Mouse (Mus musculus) thymus, postnatal 10 days (tissue): ENCODE data around the gene Elovl2.
A peak's percentile ranks its signal among the peaks of the same experiment; 100 is the strongest.
"Not testable (repeated sequence)": the region's sequence is repeated elsewhere in the genome, so short reads cannot be mapped to it uniquely, and the experiment has no call there.

Experiments
- DNase-seq, 2 experiments: peaks; one replicate each; pipeline ENCODE4 v3.0.0; 2021; ENCODE audit warnings: low spot score in 2 of 2

The Elovl2 gene

GRCm38 (mm10) chr13:41220304-41220834 is at the start of gene Elovl2:
TSS of gene Elovl2 (minus strand) at chr13:41220405.
- DNase-seq: peak; percentile 54 to 62

DNA sequence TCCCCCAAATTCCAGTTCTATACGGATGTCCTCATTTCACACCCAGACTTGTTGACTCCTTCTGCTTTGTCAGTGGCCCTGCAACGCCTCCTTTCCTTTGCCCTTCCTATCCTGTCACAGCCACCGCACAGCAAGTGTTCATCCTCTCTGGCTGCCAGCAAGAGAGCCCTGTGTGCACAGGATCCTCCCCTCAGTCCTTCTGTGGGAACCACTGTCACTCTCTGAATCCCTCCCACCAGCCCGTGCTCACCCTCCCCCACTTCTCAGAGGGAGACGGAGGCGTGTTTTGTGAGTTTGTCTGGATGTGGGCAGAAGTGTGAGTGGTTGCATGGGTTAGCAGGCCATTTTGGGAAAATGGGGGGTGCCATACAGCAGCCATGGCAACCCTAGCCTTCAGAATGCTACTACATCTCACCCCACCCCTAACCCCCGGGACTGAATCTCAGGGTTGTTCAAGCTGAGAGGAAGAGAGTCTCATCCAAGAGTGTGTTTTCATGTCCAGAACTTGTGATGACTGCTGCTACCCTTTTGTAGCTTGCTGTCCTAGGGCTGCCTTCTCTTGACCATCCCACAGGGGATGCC is 47.7 kb upstream of the Elovl2 start:
- DNase-seq: no peak

DNA sequence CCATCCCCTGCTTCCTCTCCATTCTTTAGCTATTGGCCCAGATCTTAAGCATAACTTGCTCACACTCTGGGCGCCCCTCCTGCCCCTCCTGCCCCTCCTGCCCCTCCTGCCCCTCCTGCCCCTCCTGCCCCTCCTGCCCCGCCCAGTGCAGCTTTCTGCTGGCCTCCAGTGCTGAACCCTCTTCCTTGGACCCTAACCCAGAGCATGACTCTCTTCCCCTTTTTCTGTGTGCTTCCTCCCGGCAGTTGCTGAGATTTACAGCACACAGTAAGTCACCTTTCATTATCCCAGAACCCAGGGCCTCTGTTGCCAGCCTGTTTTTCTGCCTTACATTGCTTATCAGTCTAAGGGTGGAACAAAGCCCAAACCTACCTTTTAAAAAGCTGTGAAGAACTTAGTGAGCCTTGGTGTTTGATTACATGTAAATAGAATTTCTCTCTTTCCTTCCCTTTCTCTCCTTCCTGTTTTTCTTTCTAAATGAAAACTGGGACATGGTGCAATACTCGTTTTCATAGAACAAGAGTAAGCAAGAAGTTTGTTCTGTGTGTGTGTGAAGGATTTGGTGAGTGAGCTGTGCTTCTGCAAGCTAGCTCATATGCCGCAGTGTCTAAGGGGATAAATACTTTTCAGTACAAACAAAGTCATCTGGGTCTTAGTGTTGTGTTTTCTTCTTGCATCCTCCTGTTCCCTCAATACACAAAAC is 43.2 kb upstream of the Elovl2 start:
- no peak for DNase-seq

DNA sequence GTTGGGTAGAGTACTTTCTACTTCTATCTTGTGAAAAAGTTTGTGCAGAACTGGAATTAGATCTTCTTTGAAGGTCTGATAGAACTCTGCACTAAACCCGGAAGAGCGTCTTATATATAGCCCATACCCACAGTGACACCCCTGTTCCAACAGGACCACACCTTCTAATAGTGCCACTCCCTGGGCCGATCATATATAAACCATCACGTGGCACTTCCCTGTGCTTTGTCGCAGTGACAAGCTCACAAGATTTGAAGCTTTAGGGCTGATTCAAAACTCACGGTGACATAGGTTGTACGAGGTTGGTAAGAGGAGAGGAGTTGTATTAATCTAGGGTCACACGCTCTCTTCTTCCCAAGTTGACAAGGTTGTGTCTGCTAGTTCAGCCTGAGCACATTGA is 41.4 kb upstream of the Elovl2 start:
- not testable (repeated sequence) for DNase-seq

DNA sequence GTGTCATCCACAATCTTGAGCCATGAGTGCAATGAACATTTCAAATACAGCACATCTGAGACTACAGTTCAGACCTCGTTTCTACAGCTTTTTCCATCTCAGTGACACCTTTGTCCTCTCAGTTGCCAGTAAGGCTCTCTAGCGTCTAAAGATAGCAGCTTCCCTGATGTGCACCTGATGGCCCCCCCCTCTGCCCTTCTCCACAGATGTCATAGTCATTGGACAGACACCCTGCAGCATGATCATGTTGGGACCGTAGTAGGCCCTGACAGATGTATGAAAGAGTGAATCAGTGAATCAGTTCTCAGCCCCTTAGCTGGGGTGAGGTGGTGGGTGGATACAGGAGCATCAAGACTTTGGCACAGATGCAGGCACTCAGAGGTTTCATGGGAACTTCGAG is 37.6 kb upstream of the Elovl2 start:
- no peak for DNase-seq

DNA sequence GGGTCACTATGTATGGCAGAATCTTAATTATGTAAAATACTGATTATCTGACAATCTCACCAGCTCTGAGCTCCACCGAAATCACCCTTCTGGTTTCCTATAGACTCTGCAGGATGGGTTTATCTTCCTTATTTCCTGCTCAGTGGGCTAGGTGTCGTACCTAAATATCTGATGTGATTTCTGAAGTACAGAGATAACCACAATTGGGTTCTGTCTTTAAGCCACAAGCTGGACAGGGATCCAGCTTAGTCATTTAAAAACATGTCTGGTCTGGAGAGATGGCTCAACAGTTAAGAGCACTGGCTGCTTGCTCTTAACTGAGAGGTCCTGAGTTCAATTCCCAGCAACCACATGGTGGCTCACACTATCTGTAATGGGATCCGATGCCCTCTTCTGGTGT is 36.8 kb upstream of the Elovl2 start:
- DNase-seq: no peak

- DNase-seq: no peak
Observed at GRCm38 (mm10) chr13:41256126-41256525, 35.9 kb upstream of the Elovl2 start.

DNA sequence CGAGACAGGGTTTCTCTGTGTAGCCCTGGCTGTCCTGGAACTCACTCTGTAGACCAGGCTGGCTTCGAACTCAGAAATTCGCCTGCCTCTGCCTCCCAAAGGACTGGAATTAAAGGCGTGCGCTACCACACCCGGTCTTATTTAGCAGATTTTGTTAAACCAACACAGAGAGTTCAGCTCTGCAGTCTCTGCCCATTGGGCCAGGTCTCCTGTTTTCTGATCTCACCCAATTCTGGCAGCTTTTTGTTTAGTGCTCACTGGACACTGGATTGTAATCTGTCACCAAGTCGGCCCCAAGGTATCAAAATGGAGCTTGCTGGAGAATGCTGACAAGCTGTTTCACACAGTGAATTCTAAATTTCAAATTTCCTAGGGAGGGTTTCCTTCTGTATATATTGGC is 32.5 kb upstream of the Elovl2 start:
- DNase-seq: no peak

DNA sequence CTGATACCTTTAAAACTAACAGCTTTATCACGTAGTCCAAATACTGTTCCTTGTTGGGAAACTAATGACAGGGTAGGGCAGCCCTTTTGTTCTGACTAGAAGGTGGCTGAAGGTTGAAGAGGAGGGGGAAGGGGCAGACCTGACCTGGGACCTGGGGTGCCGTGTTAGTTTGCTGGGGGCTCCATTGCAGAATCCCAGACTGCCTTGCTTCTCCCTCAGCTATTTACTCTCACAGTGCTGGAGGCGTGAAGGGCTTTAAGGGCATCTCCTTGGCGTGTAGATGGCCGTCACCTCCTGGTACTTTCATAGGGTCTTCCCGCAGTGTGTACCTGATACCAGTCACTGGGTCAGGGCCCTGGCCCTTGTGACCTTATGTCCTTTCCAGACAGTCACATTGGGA is 31.9 kb upstream of the Elovl2 start:
- DNase-seq: no peak

DNA sequence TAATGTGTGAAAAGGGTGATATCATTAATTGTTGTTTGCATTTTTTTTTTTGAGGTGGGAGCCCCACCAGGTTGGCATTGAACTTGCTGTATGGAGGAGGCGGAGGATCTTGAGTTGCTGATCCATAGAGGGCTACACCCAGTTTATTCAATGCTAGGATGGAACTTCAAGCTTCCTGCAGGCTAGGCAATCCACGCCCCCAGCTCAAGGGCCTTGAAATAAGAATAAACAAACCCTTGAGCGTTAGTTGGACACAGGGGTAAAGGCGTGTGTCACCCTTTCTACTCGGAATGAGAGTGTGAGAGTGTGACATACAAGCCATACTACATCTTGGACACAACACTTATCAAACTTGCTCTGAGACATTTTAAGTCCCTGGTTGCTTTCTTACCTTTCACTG is 31.5 kb upstream of the Elovl2 start:
- no peak for DNase-seq

DNA sequence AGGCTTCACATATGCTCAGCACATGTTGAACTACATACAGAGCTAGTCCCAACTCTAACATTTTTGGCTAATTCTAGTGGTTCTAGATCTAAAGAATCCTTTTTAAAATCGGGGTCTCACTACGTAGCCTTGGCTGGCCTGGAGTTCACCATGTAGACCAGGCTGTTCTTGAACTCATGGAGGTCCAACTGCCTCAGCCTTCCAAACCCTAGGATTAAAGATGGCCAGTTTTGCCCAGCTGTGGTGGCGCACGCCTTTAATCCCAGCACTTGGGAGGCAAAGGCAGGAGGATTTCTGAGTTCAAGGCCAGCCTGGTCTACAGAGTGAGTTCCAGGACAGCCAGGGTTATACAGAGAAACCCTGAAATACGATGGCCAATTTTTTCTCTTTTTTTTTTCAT is 31.0 kb upstream of the Elovl2 start:
- not testable (repeated sequence) for DNase-seq

DNA sequence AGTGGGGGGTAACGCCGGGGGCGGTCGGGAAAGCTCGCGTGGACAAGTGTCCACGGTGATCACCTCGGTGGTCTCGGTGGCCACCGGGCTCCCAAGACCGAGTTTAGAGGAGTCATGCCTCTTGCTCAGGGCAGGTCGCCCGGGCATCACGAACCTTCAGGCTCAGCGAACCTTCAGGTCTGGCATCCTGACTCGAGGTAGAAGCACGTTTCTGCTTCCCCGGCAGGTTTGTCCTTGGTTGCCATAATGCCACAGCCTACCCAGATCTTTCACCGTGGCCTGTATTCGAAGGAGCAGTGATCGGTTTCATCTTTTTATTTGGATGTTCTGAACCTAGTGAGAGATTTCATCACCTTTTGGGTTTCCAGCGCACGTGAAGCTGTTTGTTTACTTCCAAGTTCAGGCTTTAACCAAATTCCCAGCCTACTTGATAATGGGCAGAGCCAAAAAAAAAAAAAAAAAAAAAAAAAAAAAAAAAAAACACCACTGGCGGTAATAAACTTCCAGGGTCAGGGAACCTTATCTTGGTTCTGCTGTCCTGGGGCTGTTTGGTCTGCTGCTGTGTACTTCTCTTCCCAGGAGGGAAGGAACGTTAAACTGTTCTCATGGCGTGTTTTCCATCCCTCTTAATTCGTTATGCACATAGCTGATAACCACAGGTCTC is 30.2 kb upstream of the Elovl2 start:
- DNase-seq: no peak

DNA sequence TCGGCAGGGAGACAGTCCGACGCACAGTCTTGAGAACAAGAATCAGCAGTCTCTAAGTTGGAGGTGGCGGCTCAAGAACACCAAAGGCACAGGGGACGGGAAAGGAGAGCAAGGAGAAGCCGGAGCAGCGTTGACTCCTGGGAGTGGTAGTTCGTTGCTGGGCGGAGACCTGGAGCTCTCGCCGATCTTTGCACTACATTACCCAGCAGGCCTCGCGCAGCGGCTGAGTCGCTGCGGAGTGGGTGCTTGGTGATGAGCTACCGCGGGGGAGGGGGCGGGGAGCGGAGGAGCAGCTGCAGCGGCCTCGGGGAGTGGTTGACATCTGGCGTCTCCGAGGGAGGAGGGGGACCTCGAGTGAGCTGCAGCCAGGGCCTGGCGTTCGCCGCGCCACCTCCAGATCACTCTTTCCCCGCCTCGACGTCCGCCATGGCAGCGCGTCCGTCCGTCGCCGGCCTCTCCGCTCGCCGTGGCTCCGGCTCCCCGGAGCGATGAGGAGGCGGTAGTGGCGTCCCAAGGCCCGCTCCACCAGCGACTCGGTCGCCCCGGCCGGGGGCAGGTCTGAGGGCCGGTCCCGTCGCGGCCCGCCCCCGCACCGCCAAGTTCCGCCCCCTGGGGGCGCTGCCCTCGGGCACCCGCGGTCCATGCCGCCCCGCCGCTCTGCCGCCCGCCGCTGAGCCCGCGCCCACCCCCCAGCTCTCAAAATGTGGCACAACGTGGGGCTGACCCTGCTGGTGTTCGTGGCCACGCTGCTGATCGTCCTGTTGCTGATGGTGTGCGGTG is 29.5 kb upstream of the Elovl2 start, which contains the start of gene Smim13:
Gene Smim13 (plus strand): TSS at position 307 of the 780 bp plus-strand sequence.
- peak; percentile 91 to 92 for DNase-seq

GRCm38 (mm10) chr13:41248751-41249520 is 28.7 kb upstream of the Elovl2 start:
- DNase-seq: peak; percentile 58 to 77

- DNase-seq: no peak
Observed at GRCm38 (mm10) chr13:41244306-41244830, 24.2 kb upstream of the Elovl2 start.

GRCm38 (mm10) chr13:41241557-41241956 is 21.4 kb upstream of the Elovl2 start:
- no peak for DNase-seq

- peak in 1 of 2 experiments; percentile 36 for DNase-seq
Observed at GRCm38 (mm10) chr13:41238805-41239130, 18.6 kb upstream of the Elovl2 start.

DNA sequence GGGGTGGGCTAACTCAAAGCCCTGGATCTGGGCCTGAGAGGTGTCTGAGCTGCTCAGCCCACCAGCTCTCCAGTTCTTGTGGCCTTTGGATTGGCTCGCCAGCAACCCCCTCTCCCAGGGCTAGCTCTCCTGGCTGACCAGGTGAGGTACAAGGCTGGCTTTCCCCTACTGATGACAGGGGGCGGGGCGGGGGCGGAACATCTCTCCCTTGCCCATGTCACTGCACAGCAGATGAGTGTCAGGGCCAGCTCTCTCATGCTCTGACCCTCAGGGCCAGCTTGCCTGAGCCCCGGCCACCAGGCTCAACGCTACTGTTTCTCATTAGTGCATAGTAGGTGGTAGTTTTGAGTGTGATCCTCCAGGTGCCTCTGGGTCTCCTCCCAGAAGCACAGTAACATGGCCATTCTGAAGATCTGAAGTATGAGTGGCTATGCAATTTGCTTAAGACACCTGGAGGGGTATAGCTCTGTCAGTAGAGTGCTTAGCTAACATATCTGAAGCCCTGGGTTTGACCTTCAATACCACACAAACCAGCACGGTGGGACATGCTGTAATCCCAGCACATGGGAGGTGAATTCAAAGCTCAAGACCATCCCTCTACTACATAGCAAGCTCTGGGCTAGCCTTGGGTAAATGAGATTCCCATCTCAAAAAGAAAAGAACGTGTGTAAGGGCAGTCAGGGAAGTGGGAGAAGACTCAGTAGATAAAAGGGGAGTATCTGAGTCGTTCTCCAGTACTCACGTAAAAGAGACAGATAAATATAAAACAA is 18.0 kb upstream of the Elovl2 start:
- DNase-seq: no peak

DNA sequence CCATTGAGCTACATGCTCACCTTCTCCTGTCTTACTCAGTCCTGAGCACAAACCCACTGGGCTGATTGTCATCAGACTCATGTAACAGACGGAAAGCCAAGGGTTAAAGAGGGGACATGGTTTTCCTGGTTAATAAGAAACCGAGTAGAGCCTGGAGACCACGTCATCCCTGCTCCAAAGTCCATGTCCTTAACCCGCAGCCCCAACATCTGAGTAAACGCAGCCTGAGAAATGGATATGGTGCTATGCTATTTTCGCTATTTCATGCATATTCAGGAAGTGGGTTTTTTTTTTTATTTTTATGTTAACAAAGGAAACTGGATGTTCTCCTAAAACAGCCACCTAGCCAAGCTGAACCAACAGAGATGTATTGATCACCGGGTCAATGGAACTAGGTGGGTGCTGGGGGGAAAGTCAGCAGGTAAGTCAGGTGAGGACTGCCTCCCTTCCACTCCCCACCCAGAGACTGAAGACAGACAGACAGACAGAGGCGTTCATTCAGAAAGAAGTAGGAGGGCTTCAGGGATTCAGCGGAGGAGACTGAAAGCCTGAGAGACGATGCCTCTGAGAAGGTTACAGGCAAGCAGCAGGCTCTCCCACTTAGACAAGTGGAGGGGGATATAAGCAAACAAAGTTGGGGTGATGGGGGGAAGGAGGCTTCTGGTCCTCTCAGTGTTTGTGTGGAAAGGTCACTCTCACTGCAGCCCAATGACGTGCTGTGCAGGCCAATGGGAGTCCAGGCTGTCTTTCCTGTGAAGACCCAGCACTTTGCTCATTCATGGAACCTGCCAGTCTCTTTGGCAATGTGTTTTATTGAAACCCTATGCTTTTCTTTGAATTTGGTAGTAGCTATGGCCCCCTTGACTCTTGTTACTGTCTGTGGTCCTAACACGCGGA is 15.9 kb upstream of the Elovl2 start:
- no peak for DNase-seq
